Mouse (Mus musculus) ES-E14 (cell line): ENCODE measurements around the gene Aif1. TPM values are rescaled to one million over a fixed set of nuclear protein-coding genes. Genes with fewer than 3 reads are reported as not detected.

ENCODE experiments used
- DNase-seq: peaks from one replicate; pipeline ENCODE4 v3.0.0-alpha.2; 2013; ENCODE audit warnings: low read depth, low spot score
- H3K27ac ChIP-seq: 2 replicates; pipeline ENCODE4 v1.5.1; 2012; ENCODE audit warnings: low read depth, mild to moderate bottlenecking, low read length, moderate library complexity, mixed read lengths; ENCODE audit not compliant: poor library complexity, insufficient read depth, severe bottlenecking
- H3K36me3 ChIP-seq: 2 replicates; pipeline ENCODE4 v1.6.1; 2012; ENCODE audit warnings: mild to moderate bottlenecking, low read length, moderate library complexity, mixed read lengths; ENCODE audit not compliant: control insufficient read depth, poor library complexity, insufficient read depth, severe bottlenecking
- H3K4me1 ChIP-seq, 2 experiments: fragments of 150-350 bp in 1 of 2; sonication (generic) in 1 of 2; 2 replicates each; pipeline ENCODE4 v1.6.1; 2012; ENCODE audit warnings: low read length in 2 of 2, mild to moderate bottlenecking in 1 of 2, mixed read lengths in 1 of 2; ENCODE audit not compliant: control insufficient read depth in 2 of 2, insufficient read depth in 2 of 2, poor library complexity in 1 of 2
- H3K4me3 ChIP-seq, 2 experiments: fragments of 150-350 bp in 1 of 2; sonication (generic) in 1 of 2; 2 replicates each; pipeline ENCODE4 v1.5.1; 2012; ENCODE audit warnings: low read length in 2 of 2, low read depth in 1 of 2, mild to moderate bottlenecking in 1 of 2, mixed read lengths in 1 of 2; ENCODE audit not compliant: insufficient read depth in 1 of 2, poor library complexity in 1 of 2, severe bottlenecking in 1 of 2
- H3K9ac ChIP-seq: 2 replicates; pipeline ENCODE4 v1.6.1; 2012; ENCODE audit warnings: low read depth, mild to moderate bottlenecking, low read length, mixed read lengths; ENCODE audit not compliant: poor library complexity, insufficient read depth, severe bottlenecking
- H3K9me3 ChIP-seq: fragments of 150-350 bp; sonication (generic); 2 replicates; pipeline ENCODE4 v1.6.1; 2012; ENCODE audit warnings: low read depth, mild to moderate bottlenecking, low read length; ENCODE audit not compliant: control insufficient read depth, insufficient read depth
- CHD2 ChIP-seq: IDR thresholded peaks from 2 replicates; pipeline ENCODE4 v1.6.1; 2014; ENCODE audit warnings: mild to moderate bottlenecking, low read depth, low read length, inconsistent platforms
- HCFC1 ChIP-seq: IDR thresholded peaks from 2 replicates; pipeline ENCODE4 v1.6.1; 2012; ENCODE audit warnings: low read length, inconsistent platforms, borderline replicate concordance; ENCODE audit not compliant: insufficient read depth
- MAFK ChIP-seq: IDR thresholded peaks from 2 replicates; pipeline ENCODE4 v1.6.1; 2014; ENCODE audit warnings: mild to moderate bottlenecking, low read depth, low read length, inconsistent platforms; ENCODE audit not compliant: insufficient read depth
- ZC3H11A ChIP-seq: IDR thresholded peaks from 2 replicates; pipeline ENCODE4 v1.6.1; 2012; ENCODE audit warnings: low read depth, mild to moderate bottlenecking, inconsistent platforms, low read length, borderline replicate concordance
- ZNF384 ChIP-seq: IDR thresholded peaks from 2 replicates; pipeline ENCODE4 v1.6.1; 2012; ENCODE audit warnings: low read depth, low read length, inconsistent platforms
- in situ Hi-C, 2 experiments: fragments of 600-800 bp; cut with MboI; formaldehyde crosslinking; loops; one replicate each; pipeline ENCODE4 v1.15.1; 2025; ENCODE audit warnings: low sequenced_read_pairs in 2 of 2, inconsistent platforms in 1 of 2; ENCODE audit not compliant: unreplicated experiment in 2 of 2
- total RNA-seq: library from RNA; depleted of rRNA; stranded (reverse); fragments of 300-350 nt; gene quantifications from 2 replicates; pipeline ENCODE4 v1.2.3, GENCODE M21; 2012

Aif1 gene
- total RNA-seq, 1 experiment = not detected

GRCm38 (mm10) chr17:35172445-35173234 lies 3.2 kb downstream of the Aif1 start:
- no peak for DNase-seq
- Histone ChIP-seq H3K27ac (no peak overlapping the region), H3K4me3 (no peak overlapping the region), H3K4me1 (no peaks in the 10 kb centered on the region), H3K9me3 (no peaks in the 10 kb centered on the region), H3K36me3 (no peaks in the 10 kb centered on the region), H3K9ac (no peak overlapping the region)
- in situ Hi-C loops = no loop called here
- TF ChIP-seq CHD2 (no peak), ZC3H11A (no peak), MAFK (no peak), HCFC1 (no peak), ZNF384 (no peak)

DNA sequence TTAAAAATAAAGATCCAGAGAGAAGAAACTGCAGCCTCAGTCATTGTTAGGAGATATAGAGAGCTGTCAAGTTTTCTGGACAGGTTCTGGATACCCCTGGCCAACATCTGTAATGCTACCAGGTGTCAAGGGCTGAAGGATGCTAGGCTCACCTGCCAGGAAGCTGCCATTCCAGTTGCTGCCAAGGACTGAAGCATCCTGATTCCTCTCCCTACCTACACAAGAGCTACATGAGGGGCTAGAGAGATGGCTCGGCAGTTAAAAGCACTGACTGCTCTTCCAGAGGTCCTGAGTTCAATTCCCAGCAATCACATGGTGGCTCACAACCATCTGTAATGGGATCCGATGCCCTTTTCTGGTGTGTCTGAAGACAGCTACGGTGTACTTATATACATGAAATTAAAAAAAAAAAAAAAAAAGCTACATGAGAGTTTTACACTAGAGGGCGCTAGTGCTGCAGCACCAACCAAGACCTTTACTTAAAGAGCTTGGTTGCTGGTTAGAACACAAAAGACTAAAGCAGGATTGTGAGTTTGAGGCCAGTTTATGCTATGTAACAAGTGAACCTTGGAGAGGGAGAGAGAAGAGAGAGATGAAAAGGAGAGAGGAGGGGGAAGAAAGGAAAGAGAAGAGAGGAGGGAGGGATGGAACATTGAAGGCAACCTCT lies 7.2 kb downstream of the Aif1 start:
- peaks cover 0 to 3% of the 10 kb centered on the region in 2 experiments; a peak in 1 of 4 replicates for H3K4me1 ChIP-seq
- no peak overlapping the region for H3K9ac ChIP-seq
- H3K36me3 ChIP-seq = no peaks in the 10 kb centered on the region
- no peak overlapping the region for H3K27ac ChIP-seq
- TF ChIP-seq ZNF384 = peak; percentile 99
- no peak for TF ChIP-seq CHD2
- in situ Hi-C loops = loop anchor here (5.0 kb wide), 1 partner anchor 64 kb away; the partner anchor contains the start of gene Atp6v1g2 (in 2 of the 2)
- H3K4me3 ChIP-seq = no peak overlapping the region
- H3K9me3 ChIP-seq = no peaks in the 10 kb centered on the region
- no peak for DNase-seq

GRCm38 (mm10) chr17:35167794-35168193 lies 8.1 kb downstream of the Aif1 start:
- in situ Hi-C loops = loop anchor here (5.0 kb wide), 1 partner anchor 65 kb away; the partner anchor contains the start of gene Atp6v1g2 (in 2 of the 2)
- Histone ChIP-seq H3K36me3 (peaks cover under 1% of the 10 kb centered on the region; the same call in 1 of the 2 replicates), H3K9me3 (no peaks in the 10 kb centered on the region), H3K4me3 (no peak overlapping the region), H3K4me1 (peaks cover 0 to 3% of the 10 kb centered on the region in 2 experiments; a peak in 1 of 4 replicates), H3K9ac (no peak overlapping the region), H3K27ac (no peak overlapping the region)
- no peak for DNase-seq
- TF ChIP-seq HCFC1 (no peak), MAFK (no peak), CHD2 (no peak), ZNF384 (no peak), ZC3H11A (no peak)

DNA sequence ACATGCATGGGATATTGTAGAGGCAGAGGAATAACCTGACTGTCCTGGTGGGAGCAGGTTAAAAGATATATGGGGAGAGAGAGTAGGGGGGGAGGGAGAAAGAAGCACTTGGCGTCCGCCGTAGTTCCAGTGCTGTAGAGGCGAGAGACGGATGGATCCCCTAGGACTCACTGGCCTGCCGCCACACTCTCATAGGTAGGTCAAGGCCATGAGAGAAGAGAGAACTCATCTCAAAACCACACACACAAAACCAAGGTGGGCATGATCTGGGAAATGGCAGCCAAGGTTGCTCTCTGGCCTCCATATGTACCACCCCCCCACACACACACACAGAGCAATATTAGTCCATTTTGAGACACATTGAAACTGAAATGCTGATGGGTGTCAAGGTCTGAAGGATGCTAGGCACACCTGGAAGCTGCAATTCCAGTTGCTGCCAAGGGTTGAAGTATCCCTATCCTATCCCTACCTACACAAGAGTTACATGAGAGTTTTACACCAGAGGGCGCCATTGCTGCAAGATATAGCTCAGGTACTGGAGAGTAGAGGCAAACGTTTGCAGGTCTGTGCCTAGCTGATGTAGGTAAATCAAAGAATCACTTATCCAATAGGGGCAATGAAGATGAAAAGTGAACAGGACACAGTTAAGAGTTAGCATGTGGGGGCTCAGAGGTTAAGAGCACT lies 9.4 kb downstream of the Aif1 start:
- in situ Hi-C loops = loop anchor here (5.0 kb wide), 1 partner anchor 66 kb away; the partner anchor contains the start of gene Atp6v1g2 (in 2 of the 2)
- peak; percentile 96 for DNase-seq
- TF ChIP-seq CHD2 = no peak
- no peak for TF ChIP-seq ZNF384
- TF ChIP-seq ZC3H11A = peak; percentile 16; the same call in 1 of the 2 replicates
- Histone ChIP-seq H3K27ac (no peak overlapping the region), H3K36me3 (peaks cover 14% of the 10 kb centered on the region), H3K4me3 (no peak overlapping the region), H3K9me3 (no peaks in the 10 kb centered on the region), H3K4me1 (peaks cover 0 to 8% of the 10 kb centered on the region in 2 experiments; a peak in 1 of 4 replicates), H3K9ac (no peak overlapping the region)
